Mouse (Mus musculus) hindbrain, embryonic 13.5 days (tissue): ENCODE measurements at regions not wholly inside any gene's neighbourhood (a gene's known extent, or its start where the extent isn't known, plus 50 kb on each side); places are given as distances from the start of the nearest gene placed in this dataset.

Source experiments
- ATAC-seq: fragments of 200-750 bp; cut with Nextera tagmentation; 2 replicates; pipeline ENCODE4 v1.8.0; 2017; ENCODE audit warnings: moderate TSS enrichment; ENCODE audit not compliant: low FRiP score
- H3K27ac ChIP-seq: fragments of 300-500 bp; sonication (generic); 2 replicates; pipeline ENCODE4 v1.5.1; 2015; ENCODE audit warnings: inconsistent platforms, mild to moderate bottlenecking, moderate library complexity
- H3K27me3 ChIP-seq: fragments of 300-500 bp; sonication (generic); 2 replicates; pipeline ENCODE4 v1.6.1; 2015; ENCODE audit warnings: mild to moderate bottlenecking, inconsistent platforms
- H3K36me3 ChIP-seq: fragments of 300-500 bp; sonication (generic); 2 replicates; pipeline ENCODE4 v1.6.1; 2015; ENCODE audit warnings: mild to moderate bottlenecking, inconsistent platforms
- H3K4me1 ChIP-seq: fragments of 300-500 bp; sonication (generic); replicated peaks from 2 replicates; pipeline ENCODE4 v1.6.1; 2015; ENCODE audit warnings: inconsistent platforms
- H3K4me2 ChIP-seq: fragments of 300-500 bp; sonication (generic); 2 replicates; pipeline ENCODE4 v1.6.1; 2015; ENCODE audit warnings: inconsistent platforms, mild to moderate bottlenecking, moderate library complexity
- H3K4me3 ChIP-seq: fragments of 300-500 bp; sonication (generic); 2 replicates; pipeline ENCODE4 v1.5.1; 2015; ENCODE audit warnings: mild to moderate bottlenecking, inconsistent platforms
- H3K9ac ChIP-seq: fragments of 300-500 bp; sonication (generic); 2 replicates; pipeline ENCODE4 v1.6.1; 2015; ENCODE audit warnings: mild to moderate bottlenecking, inconsistent platforms
- H3K9me3 ChIP-seq: fragments of 300-500 bp; sonication (generic); 2 replicates; pipeline ENCODE4 v1.6.1; 2016; ENCODE audit warnings: inconsistent platforms
- WGBS: fragments of 180-500 bp; shearing (Covaris S2); methylation state at CpG from one replicate; pipeline ENCODE4 v1.1.7; 2015; 5-methylcytosine and 5-hydroxymethylcytosine counted together

DNA sequence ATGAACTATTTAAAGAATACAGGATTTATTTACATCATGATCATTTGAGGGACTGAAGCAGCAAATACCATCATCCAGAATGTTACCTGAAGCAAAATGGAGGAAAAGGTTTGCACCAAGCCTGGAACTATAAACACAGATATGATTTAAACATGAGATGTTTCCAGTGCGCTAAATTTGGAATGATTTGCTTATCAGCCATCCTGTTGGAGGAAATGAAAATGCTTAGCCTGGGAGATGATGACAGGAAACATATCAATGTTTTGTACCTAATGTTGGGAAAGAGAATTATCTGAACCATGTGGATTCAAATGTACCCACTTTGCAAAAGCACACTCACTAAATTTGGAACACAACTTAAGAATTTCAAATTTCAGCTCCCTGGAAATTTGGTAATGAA is 149.3 kb downstream of the Adgra3 start:
- H3K27ac ChIP-seq: no peak overlapping the region
- H3K9me3 ChIP-seq: no peaks in the 10 kb centered on the region
- H3K4me1 ChIP-seq: no peaks in the 10 kb centered on the region
- no peak overlapping the region for H3K4me2 ChIP-seq
- 92% methylated on average over 1 of the region's 1 CpGs for WGBS
- ATAC-seq: no peak
- no peak overlapping the region for H3K9ac ChIP-seq
- no peaks in the 10 kb centered on the region for H3K36me3 ChIP-seq
- no peak overlapping the region for H3K4me3 ChIP-seq
- H3K27me3 ChIP-seq: no peaks in the 10 kb centered on the region

GRCm38 (mm10) chr5:49896106-49896505 is 162.7 kb downstream of the Adgra3 start:
- H3K4me3 ChIP-seq: no peak overlapping the region
- ATAC-seq: no peak
- no peaks in the 10 kb centered on the region for H3K9me3 ChIP-seq
- no peak overlapping the region for H3K9ac ChIP-seq
- H3K36me3 ChIP-seq: no peaks in the 10 kb centered on the region
- WGBS: 83% methylated on average over 5 of the region's 5 CpGs
- no peaks in the 10 kb centered on the region for H3K27me3 ChIP-seq
- H3K27ac ChIP-seq: no peak overlapping the region
- H3K4me1 ChIP-seq: no peaks in the 10 kb centered on the region
- H3K4me2 ChIP-seq: no peak overlapping the region

DNA sequence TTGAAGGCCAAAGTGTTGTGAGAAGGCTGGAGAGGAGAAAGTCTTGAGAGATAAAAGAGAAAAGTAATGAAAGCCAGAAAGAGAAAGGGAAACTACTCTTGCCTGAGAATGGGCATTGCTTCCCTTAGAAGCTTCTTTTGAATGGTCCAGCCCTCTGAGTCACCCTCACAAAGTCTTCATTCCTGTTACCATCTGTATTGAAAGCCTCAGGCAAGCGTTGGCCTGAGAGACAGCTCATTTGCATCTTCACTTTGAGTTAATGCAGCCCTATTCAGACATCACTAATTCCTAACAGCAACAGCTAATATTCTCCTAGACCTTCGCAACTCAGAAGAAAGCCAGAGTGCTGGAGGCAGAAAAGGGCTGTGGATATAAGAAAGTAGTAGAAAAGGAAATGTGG is 178.4 kb downstream of the Adgra3 start:
- Histone ChIP-seq H3K27ac (no peak overlapping the region), H3K4me1 (no peaks in the 10 kb centered on the region), H3K9me3 (no peaks in the 10 kb centered on the region), H3K4me3 (no peak overlapping the region), H3K4me2 (no peak overlapping the region), H3K27me3 (no peaks in the 10 kb centered on the region), H3K9ac (no peak overlapping the region), H3K36me3 (no peaks in the 10 kb centered on the region)
- 18% methylated on average over 2 of the region's 2 CpGs for WGBS
- no peak for ATAC-seq

- no peaks in the 10 kb centered on the region for H3K36me3 ChIP-seq
- no peak overlapping the region for H3K9ac ChIP-seq
- ATAC-seq: peak; percentile 57
- no peaks in the 10 kb centered on the region for H3K9me3 ChIP-seq
- 8% methylated on average over 1 of the region's 1 CpGs for WGBS
- H3K4me2 ChIP-seq: no peak overlapping the region
- H3K4me1 ChIP-seq: no peaks in the 10 kb centered on the region
- no peak overlapping the region for H3K27ac ChIP-seq
- no peaks in the 10 kb centered on the region for H3K27me3 ChIP-seq
- no peak overlapping the region for H3K4me3 ChIP-seq
These were observed 182.6 kb downstream of the Adgra3 start for GRCm38 (mm10) chr5:49876240-49876639.

DNA sequence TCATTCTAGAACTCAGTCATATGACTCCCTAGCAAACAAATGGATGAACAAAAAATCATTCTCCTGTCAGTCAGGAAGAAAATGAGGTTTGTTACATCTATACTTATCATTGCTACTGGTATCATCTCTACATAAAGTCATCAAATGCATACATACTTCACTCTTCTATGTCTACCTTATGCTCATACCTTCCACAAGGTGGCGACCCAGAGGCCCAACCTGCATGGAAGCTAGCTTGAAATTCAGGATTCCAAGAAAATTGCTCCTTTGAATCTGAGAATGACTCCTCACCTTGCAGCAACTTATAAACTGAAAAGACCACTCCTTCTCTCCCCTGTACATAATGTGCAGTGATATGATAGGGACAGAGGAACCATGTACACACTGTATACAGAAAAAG is 201.6 kb downstream of the Adgra3 start:
- no peak overlapping the region for H3K9ac ChIP-seq
- no peak overlapping the region for H3K27ac ChIP-seq
- H3K9me3 ChIP-seq: no peaks in the 10 kb centered on the region
- H3K27me3 ChIP-seq: no peaks in the 10 kb centered on the region
- no peaks in the 10 kb centered on the region for H3K36me3 ChIP-seq
- no peak overlapping the region for H3K4me2 ChIP-seq
- no peaks in the 10 kb centered on the region for H3K4me1 ChIP-seq
- no peak overlapping the region for H3K4me3 ChIP-seq
- ATAC-seq: no peak
- WGBS: 44% methylated on average over 1 of the region's 1 CpGs

DNA sequence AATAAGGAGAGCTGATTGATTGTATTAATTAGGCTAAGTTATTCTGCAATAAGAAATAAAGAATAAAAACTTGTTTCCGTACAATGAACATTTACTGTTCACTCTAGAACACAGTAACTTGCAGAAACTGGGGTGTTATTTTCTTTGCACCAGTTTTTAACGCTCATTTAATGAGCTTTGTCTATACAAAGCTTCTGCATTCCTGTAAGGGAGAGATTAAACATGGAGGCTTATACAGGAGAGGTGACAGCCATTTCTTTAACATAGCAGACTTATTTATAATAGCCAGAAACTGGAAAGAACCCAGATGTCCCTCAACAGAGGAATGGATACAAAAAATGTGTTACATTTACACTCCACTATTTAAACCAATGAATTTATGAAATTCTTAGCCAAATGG is 202.8 kb downstream of the Adgra3 start:
- WGBS: 83% methylated on average over 2 of the region's 2 CpGs
- no peak overlapping the region for H3K9ac ChIP-seq
- ATAC-seq: no peak
- H3K27ac ChIP-seq: no peak overlapping the region
- H3K9me3 ChIP-seq: no peaks in the 10 kb centered on the region
- H3K4me1 ChIP-seq: no peaks in the 10 kb centered on the region
- no peak overlapping the region for H3K4me2 ChIP-seq
- no peak overlapping the region for H3K4me3 ChIP-seq
- H3K36me3 ChIP-seq: no peaks in the 10 kb centered on the region
- H3K27me3 ChIP-seq: no peaks in the 10 kb centered on the region

GRCm38 (mm10) chr5:49848680-49849079 is 210.1 kb downstream of the Adgra3 start:
- Histone ChIP-seq H3K9ac (no peak overlapping the region), H3K27me3 (no peaks in the 10 kb centered on the region), H3K9me3 (no peaks in the 10 kb centered on the region), H3K27ac (no peak overlapping the region), H3K4me2 (no peak overlapping the region), H3K36me3 (no peaks in the 10 kb centered on the region), H3K4me1 (no peaks in the 10 kb centered on the region), H3K4me3 (no peak overlapping the region)
- ATAC-seq: peak; percentile 32; the same call in 1 of the 2 replicates
- WGBS: 52% methylated on average over 5 of the region's 5 CpGs

GRCm38 (mm10) chr5:49848174-49848573 is 210.6 kb downstream of the Adgra3 start:
- H3K4me1 ChIP-seq: no peaks in the 10 kb centered on the region
- H3K9ac ChIP-seq: no peak overlapping the region
- H3K4me3 ChIP-seq: no peak overlapping the region
- no peaks in the 10 kb centered on the region for H3K36me3 ChIP-seq
- ATAC-seq: peak; percentile 39; the same call in 1 of the 2 replicates
- no peaks in the 10 kb centered on the region for H3K9me3 ChIP-seq
- H3K27ac ChIP-seq: no peak overlapping the region
- H3K27me3 ChIP-seq: no peaks in the 10 kb centered on the region
- no peak overlapping the region for H3K4me2 ChIP-seq

DNA sequence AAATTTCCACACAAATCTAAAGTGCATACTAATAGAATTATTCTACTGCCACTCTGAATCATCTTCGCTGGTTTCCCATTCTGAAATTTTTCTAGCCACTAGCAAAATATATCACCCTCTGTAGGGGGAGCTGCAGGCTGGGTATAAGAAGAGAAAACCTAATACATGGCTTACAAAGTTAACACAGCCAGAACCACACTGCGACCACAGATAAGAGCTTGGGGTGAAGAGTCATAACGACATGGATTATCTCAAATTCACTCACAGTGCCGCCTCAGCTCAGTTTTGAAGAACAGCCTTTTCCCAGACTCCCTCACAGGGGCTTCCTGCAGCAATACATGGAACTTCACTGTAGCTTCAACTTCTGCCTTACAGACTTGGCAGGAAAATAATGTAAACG is 240.0 kb downstream of the Adgra3 start:
- no peak for ATAC-seq
- no peak overlapping the region for H3K4me2 ChIP-seq
- no peaks in the 10 kb centered on the region for H3K36me3 ChIP-seq
- H3K4me1 ChIP-seq: no peaks in the 10 kb centered on the region
- H3K27ac ChIP-seq: no peak overlapping the region
- H3K4me3 ChIP-seq: no peak overlapping the region
- H3K9me3 ChIP-seq: no peaks in the 10 kb centered on the region
- 89% methylated on average over 5 of the region's 5 CpGs for WGBS
- no peak overlapping the region for H3K9ac ChIP-seq
- H3K27me3 ChIP-seq: no peaks in the 10 kb centered on the region

GRCm38 (mm10) chr5:49816751-49817150 is 242.1 kb downstream of the Adgra3 start:
- 94% methylated on average over 3 of the region's 3 CpGs for WGBS

GRCm38 (mm10) chr5:49813335-49813734 is 245.5 kb downstream of the Adgra3 start:
- H3K4me1 ChIP-seq: no peaks in the 10 kb centered on the region
- H3K27ac ChIP-seq: no peak overlapping the region
- H3K4me2 ChIP-seq: no peak overlapping the region
- H3K27me3 ChIP-seq: no peaks in the 10 kb centered on the region
- H3K4me3 ChIP-seq: no peak overlapping the region
- H3K9me3 ChIP-seq: no peaks in the 10 kb centered on the region
- ATAC-seq: peak; percentile 57; the same call in 1 of the 2 replicates
- H3K9ac ChIP-seq: no peak overlapping the region
- 57% methylated on average over 9 of the region's 9 CpGs for WGBS
- H3K36me3 ChIP-seq: no peaks in the 10 kb centered on the region

More at GRCm38 (mm10) chr5:49816751-49817150, 242.1 kb downstream of the Adgra3 start:
- Histone ChIP-seq H3K4me3 (no peak overlapping the region), H3K9me3 (no peaks in the 10 kb centered on the region), H3K27me3 (no peaks in the 10 kb centered on the region), H3K4me2 (no peak overlapping the region), H3K9ac (no peak overlapping the region), H3K36me3 (no peaks in the 10 kb centered on the region), H3K27ac (no peak overlapping the region), H3K4me1 (no peaks in the 10 kb centered on the region)
- no peak for ATAC-seq

GRCm38 (mm10) chr5:49788494-49789160 is 263.9 kb upstream of the Kcnip4 start:
- no peaks in the 10 kb centered on the region for H3K36me3 ChIP-seq
- H3K9me3 ChIP-seq: no peaks in the 10 kb centered on the region
- no peak overlapping the region for H3K27ac ChIP-seq
- H3K9ac ChIP-seq: no peak overlapping the region
- ATAC-seq: no peak
- no peak overlapping the region for H3K4me3 ChIP-seq
- 86% methylated on average over 11 of the region's 11 CpGs for WGBS
- no peaks in the 10 kb centered on the region for H3K27me3 ChIP-seq
- H3K4me2 ChIP-seq: no peak overlapping the region
- no peaks in the 10 kb centered on the region for H3K4me1 ChIP-seq

DNA sequence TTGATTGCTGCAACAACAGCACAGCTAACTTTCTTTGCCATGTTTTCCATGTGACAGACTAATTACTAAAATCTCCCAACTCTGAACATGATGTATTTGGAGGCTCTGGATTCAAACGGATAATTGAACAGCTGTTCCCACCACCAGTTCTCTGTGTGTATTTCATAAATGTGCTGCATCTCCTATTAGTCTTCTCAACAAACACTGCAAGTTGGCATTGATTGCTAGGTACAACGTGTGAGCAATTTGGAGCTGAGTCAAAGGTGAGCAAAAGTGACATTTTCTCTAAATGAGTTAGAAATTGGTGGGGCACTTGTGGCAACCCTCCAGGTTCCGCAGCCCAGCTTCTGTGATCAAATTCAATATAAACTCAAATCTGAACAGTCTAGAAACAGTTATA is 259.0 kb upstream of the Kcnip4 start:
- Histone ChIP-seq H3K4me1 (no peaks in the 10 kb centered on the region), H3K36me3 (no peaks in the 10 kb centered on the region), H3K9me3 (no peaks in the 10 kb centered on the region), H3K4me2 (no peak overlapping the region), H3K9ac (no peak overlapping the region), H3K27ac (no peak overlapping the region), H3K27me3 (no peaks in the 10 kb centered on the region), H3K4me3 (no peak overlapping the region)
- no peak for ATAC-seq
- WGBS: 71% methylated on average over 3 of the region's 3 CpGs
